Mouse (Mus musculus) CH12.LX (cell line): ENCODE results near the gene Col4a2. TPM values are rescaled to one million over a fixed set of nuclear protein-coding genes. Genes with fewer than 3 reads are reported as not detected.

Experiments used
- DNase-seq: peaks from one replicate; pipeline ENCODE4 v3.0.0-alpha.2; 2013; ENCODE audit errors: extremely low read depth
- H3K27ac ChIP-seq: 2 replicates; pipeline ENCODE4 v1.5.1; 2012; ENCODE audit warnings: low read depth, mild to moderate bottlenecking, control low read depth, moderate library complexity; ENCODE audit not compliant: insufficient read depth
- H3K27me3 ChIP-seq: replicated peaks from 2 replicates; pipeline ENCODE3; 2012; ENCODE audit warnings: inconsistent platforms
- H3K36me3 ChIP-seq, 2 experiments: replicated peaks in 1 of 2; 2 replicates each; pipeline versions ENCODE3 to v1.6.1; 2012; ENCODE audit warnings: inconsistent platforms in 1 of 2, low read length in 1 of 2, mild to moderate bottlenecking in 1 of 2, mixed read lengths in 1 of 2, moderate library complexity in 1 of 2; ENCODE audit not compliant: control insufficient read depth in 1 of 2, insufficient read depth in 1 of 2
- H3K4me1 ChIP-seq, 2 experiments: 2 replicates each; pipeline ENCODE4 v1.6.1; 2012; ENCODE audit warnings: inconsistent platforms in 1 of 2, moderate library complexity in 1 of 2; ENCODE audit not compliant: insufficient read depth in 2 of 2, control insufficient read depth in 1 of 2
- H3K4me2 ChIP-seq: 2 replicates; pipeline ENCODE4 v1.6.1; 2012; ENCODE audit warnings: low read depth, mild to moderate bottlenecking, control low read depth; ENCODE audit not compliant: poor library complexity, insufficient read depth, severe bottlenecking
- H3K4me3 ChIP-seq, 3 experiments: fragments of 150-350 bp in 1 of 3; sonication (generic) in 1 of 3; replicated peaks in 1 of 3; 2 replicates each; pipeline versions ENCODE3 to v1.5.1; 2011 to 2012; ENCODE audit warnings: low read depth in 2 of 3, low read length in 2 of 3, mild to moderate bottlenecking in 2 of 3, moderate library complexity in 2 of 3, control low read depth in 1 of 3, improper control_type of control experiment in 1 of 3, inconsistent platforms in 1 of 3, mixed read lengths in 1 of 3; ENCODE audit not compliant: poor library complexity in 1 of 3
- H3K79me2 ChIP-seq: replicated peaks from 2 replicates; pipeline ENCODE4 v1.6.1; 2012; ENCODE audit warnings: mild to moderate bottlenecking, moderate library complexity; ENCODE audit not compliant: control insufficient read depth, poor library complexity, insufficient read depth, severe bottlenecking; ENCODE audit errors: extremely low read depth
- H3K9ac ChIP-seq: 2 replicates; pipeline ENCODE4 v1.6.1; 2012; ENCODE audit warnings: low read depth, mild to moderate bottlenecking, control low read depth, moderate library complexity; ENCODE audit not compliant: insufficient read depth
- H3K9me3 ChIP-seq: replicated peaks from 2 replicates; pipeline ENCODE3; 2012; ENCODE audit warnings: low read length, inconsistent platforms, mixed read lengths
- BHLHE40 ChIP-seq: IDR thresholded peaks from 2 replicates; pipeline ENCODE4 v1.6.1; 2011; ENCODE audit warnings: mild to moderate bottlenecking, low read depth, low read length, improper control_type of control experiment
- CHD2 ChIP-seq: IDR thresholded peaks from 2 replicates; pipeline ENCODE4 v1.6.1; 2011; ENCODE audit warnings: low read length, improper control_type of control experiment
- ETS1 ChIP-seq: conservative IDR thresholded peaks from 2 replicates; pipeline ENCODE4 v1.6.1; 2012; ENCODE audit warnings: low read depth, mild to moderate bottlenecking, inconsistent platforms, low read length, improper control_type of control experiment, moderate library complexity
- JUND ChIP-seq: conservative IDR thresholded peaks from 2 replicates; pipeline ENCODE4 v1.6.1; 2011; ENCODE audit warnings: low read depth, low read length, improper control_type of control experiment
- MAFK ChIP-seq: IDR thresholded peaks from 2 replicates; pipeline ENCODE4 v1.6.1; 2011; ENCODE audit warnings: low read length, improper control_type of control experiment; ENCODE audit not compliant: insufficient replicate concordance
- MAX ChIP-seq: IDR thresholded peaks from 2 replicates; pipeline ENCODE4 v1.6.1; 2011; ENCODE audit warnings: low read length, improper control_type of control experiment
- MEF2A ChIP-seq: IDR thresholded peaks from 2 replicates; pipeline ENCODE4 v1.6.1; 2014; ENCODE audit warnings: low read depth, mild to moderate bottlenecking, inconsistent platforms, low read length, improper control_type of control experiment, borderline replicate concordance
- MXI1 ChIP-seq: IDR thresholded peaks from 2 replicates; pipeline ENCODE4 v1.6.1; 2011; ENCODE audit warnings: mild to moderate bottlenecking, low read depth, low read length, improper control_type of control experiment
- NELFE ChIP-seq: IDR thresholded peaks from 2 replicates; pipeline ENCODE4 v1.6.1; 2011; ENCODE audit warnings: low read depth, low read length, improper control_type of control experiment
- POLR2A ChIP-seq: IDR thresholded peaks from 2 replicates; pipeline ENCODE4 v1.6.1; 2011; ENCODE audit warnings: low read depth, mild to moderate bottlenecking, improper control_type of control experiment, low read length
- POLR2AphosphoS2 ChIP-seq: IDR thresholded peaks from 2 replicates; pipeline ENCODE4 v1.6.1; 2011; ENCODE audit warnings: low read depth, low read length, improper control_type of control experiment
- TCF12 ChIP-seq: IDR thresholded peaks from 2 replicates; pipeline ENCODE4 v1.6.1; 2014; ENCODE audit warnings: low read depth, mild to moderate bottlenecking, inconsistent platforms, low read length, improper control_type of control experiment
- ZC3H11A ChIP-seq: IDR thresholded peaks from 2 replicates; pipeline ENCODE4 v1.6.1; 2012; ENCODE audit warnings: low read depth, mild to moderate bottlenecking, inconsistent platforms, low read length, improper control_type of control experiment
- ZKSCAN1 ChIP-seq: IDR thresholded peaks from 2 replicates; pipeline ENCODE4 v1.6.1; 2012; ENCODE audit warnings: low read depth, inconsistent platforms, low read length, improper control_type of control experiment, borderline replicate concordance
- ZMIZ1 ChIP-seq: IDR thresholded peaks from 2 replicates; pipeline ENCODE4 v1.6.1; 2012; ENCODE audit warnings: low read depth, mild to moderate bottlenecking, inconsistent platforms, low read length, improper control_type of control experiment
- ZNF384 ChIP-seq: IDR thresholded peaks from 2 replicates; pipeline ENCODE4 v1.6.1; 2012; ENCODE audit warnings: low read depth, low read length, improper control_type of control experiment, inconsistent platforms
- dilution Hi-C: fragments of 300-500 bp; cut with MboI; formaldehyde crosslinking; loops from 2 replicates; pipeline ENCODE4 v1.14.3; 2020; ENCODE audit warnings: low sequenced_read_pairs; ENCODE audit not compliant: extremely low pct_unique_long_range_greater_than_20kb, extremely low pct_ligation_motif_present
- in situ Hi-C: fragments of 300-500 bp; cut with MboI; formaldehyde crosslinking; loops from 3 replicates; pipeline ENCODE4 v1.14.3; 2019; ENCODE audit warnings: low sequenced_read_pairs, low pct_ligation_motif_present, low pct_unique_long_range_greater_than_20kb, mixed read lengths
- polyA plus RNA-seq: library from polyadenylated mRNA; unstranded; fragments of >175 nt; gene quantifications from 2 replicates; pipeline ENCODE4 v1.2.1, GENCODE M21; 2012; ENCODE audit warnings: low read depth; ENCODE audit not compliant: insufficient read length
- total RNA-seq, 2 experiments: library from RNA; depleted of rRNA; stranded (reverse); fragments of 300-350 nt in 1 of 2; fragments of >200 nt in 1 of 2; gene quantifications; 2 replicates each; pipeline ENCODE4 v1.2.3; 2012 to 2014

Gene Col4a2
- total and polyA plus RNA-seq, 3 experiments = 0.04 to 0.07 TPM; not detected in 1

DNA sequence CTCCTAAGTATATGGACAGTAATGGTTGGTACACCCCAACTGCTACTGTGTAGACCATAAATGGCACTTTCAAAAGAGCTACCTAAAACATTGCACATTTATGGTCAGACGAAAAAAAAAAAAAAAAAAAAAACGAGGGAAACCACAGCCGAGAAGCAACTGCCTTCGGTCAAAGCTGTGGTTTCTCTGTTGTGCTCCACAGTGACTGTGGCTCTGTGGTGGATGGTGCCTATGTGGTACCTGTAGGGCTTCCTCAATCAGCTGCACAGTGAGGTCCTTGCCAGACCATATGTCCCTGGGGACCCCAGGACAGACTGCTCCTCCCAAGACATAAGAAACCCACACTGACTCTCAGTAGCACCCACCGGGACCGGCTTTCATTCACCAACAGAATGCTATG is 36.3 kb upstream of the Col4a2 start:
- Histone ChIP-seq H3K36me3 (no peaks in the 10 kb centered on the region), H3K27me3 (peaks cover 92% of the 10 kb centered on the region)
- dilution Hi-C loops = no loop called here

GRCm38 (mm10) chr8:11277602-11278051 is 35.0 kb upstream of the Col4a2 start:
- H3K9ac ChIP-seq = no peak overlapping the region
- no peak overlapping the region for H3K4me3 ChIP-seq
- H3K79me2 ChIP-seq = no peaks in the 10 kb centered on the region
- no peak overlapping the region for H3K4me2 ChIP-seq
- in situ Hi-C loops (no loop called here), dilution Hi-C loops (no loop called here)
- no peak for DNase-seq
- H3K36me3 ChIP-seq = no peaks in the 10 kb centered on the region
- peaks cover 90% of the 10 kb centered on the region for H3K27me3 ChIP-seq
- H3K4me1 ChIP-seq = peaks cover 2 to 25% of the 10 kb centered on the region in 2 experiments; a peak in 2 of 4 replicates
- H3K9me3 ChIP-seq = peaks cover 14% of the 10 kb centered on the region
- no peak for TF ChIP-seq NELFE
- TF ChIP-seq MEF2A = no peak
- no peak for TF ChIP-seq JUND
- no peak for TF ChIP-seq TCF12
- TF ChIP-seq CHD2 = no peak
- TF ChIP-seq ZMIZ1 = no peak
- TF ChIP-seq ZKSCAN1 = no peak
- no peak overlapping the region for H3K27ac ChIP-seq

More for the DNA sequence above, 36.3 kb upstream of the Col4a2 start:
- DNase-seq = peak; percentile 64
- in situ Hi-C loops = no loop called here
- H3K4me1 ChIP-seq = peaks cover 2 to 28% of the 10 kb centered on the region in 2 experiments; a peak in 2 of 4 replicates
- H3K9me3 ChIP-seq = peaks cover 4% of the 10 kb centered on the region
- no peak for TF ChIP-seq CHD2
- TF ChIP-seq MXI1 = no peak
- 0 out of 2 replicates have a peak, but pooled peaks have one; percentile 16 for TF ChIP-seq MAX
- no peak for TF ChIP-seq ZC3H11A
- TF ChIP-seq POLR2AphosphoS2 = no peak
- peak; percentile 52 for TF ChIP-seq ETS1
- no peak for TF ChIP-seq JUND
- no peak for TF ChIP-seq ZKSCAN1
- peak; percentile 74 for TF ChIP-seq MAFK
- TF ChIP-seq NELFE = no peak
- TF ChIP-seq ZNF384 = peak; percentile 92
- peak; percentile 71 for TF ChIP-seq BHLHE40
- no peak for TF ChIP-seq POLR2A
- H3K4me3 ChIP-seq = no peak overlapping the region
- no peak overlapping the region for H3K9ac ChIP-seq
- H3K79me2 ChIP-seq = no peaks in the 10 kb centered on the region
- no peak overlapping the region for H3K27ac ChIP-seq
- H3K4me2 ChIP-seq = peak overlapping the region; percentile 57; the same call in 1 of the 2 replicates
